Mouse (Mus musculus) small intestine, adult 10 weeks (tissue): ENCODE data around the gene Olfr1167. TPM values are rescaled to one million over a fixed set of nuclear protein-coding genes. Genes with fewer than 3 reads are reported as not detected.

Source experiments
- polyA plus RNA-seq: library from polyadenylated mRNA; stranded (reverse); fragments of 350-450 nt; fragmentation: Illumina TruSeq; extraction: RNeasy Lipid Tissue Mini Kit (QIAGEN cat#74804); gene quantifications from one replicate; pipeline ENCODE4 v1.2.3, GENCODE M21; 2014; ENCODE audit warnings: low replicate concordance

The Olfr1167 gene
- polyA plus RNA-seq, result not detected

GRCm38 (mm10) chr2:88155093-88155492 is at the start of gene Olfr1167:
Gene Olfr1167 (minus strand): TSS chr2:88155193.

GRCm38 (mm10) chr2:88181580-88181979 is 26.6 kb upstream of the Olfr1167 start, which contains the start of gene Olfr1168:
Gene Olfr1168 (plus strand): TSS chr2:88181880.

GRCm38 (mm10) chr2:88128172-88128571 is 26.8 kb downstream of the Olfr1167 start, which contains the start of gene Olfr1166:
Gene Olfr1166 (minus strand): TSS chr2:88128272.

Other genes with a start within 250 kb of the Olfr1167 start
- not detected for gene Olfr1155, start 210.1 kb downstream of the Olfr1167 start, polyA plus RNA-seq
- not detected for gene Olfr1156, start 202.1 kb downstream of the Olfr1167 start, polyA plus RNA-seq
- not detected for gene Olfr1157, start 186.9 kb downstream of the Olfr1167 start, polyA plus RNA-seq
- gene Olfr74, start 180.5 kb downstream of the Olfr1167 start, polyA plus RNA-seq, result not detected
- gene Olfr1158, start 165.1 kb downstream of the Olfr1167 start, polyA plus RNA-seq, result not detected
- gene Olfr1160, start 146.9 kb downstream of the Olfr1167 start, polyA plus RNA-seq, result not detected
- not detected for gene Olfr1161, start 132.4 kb downstream of the Olfr1167 start, polyA plus RNA-seq
- gene Olfr73, start 117.5 kb downstream of the Olfr1167 start, polyA plus RNA-seq, result not detected
- not detected for gene Olfr1162, start 104.1 kb downstream of the Olfr1167 start, polyA plus RNA-seq
- not detected for gene Olfr1163, start 83.4 kb downstream of the Olfr1167 start, polyA plus RNA-seq
- gene Olfr1164, start 61.2 kb downstream of the Olfr1167 start, polyA plus RNA-seq, result not detected
- gene Olfr1166, start 26.9 kb downstream of the Olfr1167 start, polyA plus RNA-seq, result not detected
- not detected for gene Olfr1168, start 26.7 kb upstream of the Olfr1167 start, polyA plus RNA-seq
- gene Olfr1170, start 73.1 kb upstream of the Olfr1167 start, polyA plus RNA-seq, result not detected
- not detected for gene Olfr1173, start 124.7 kb upstream of the Olfr1167 start, polyA plus RNA-seq
- not detected for gene Olfr1174-ps, start 159.9 kb upstream of the Olfr1167 start, polyA plus RNA-seq
- not detected for gene Olfr1175-ps, start 172.0 kb upstream of the Olfr1167 start, polyA plus RNA-seq
- gene Olfr1176, start 181.5 kb upstream of the Olfr1167 start, polyA plus RNA-seq, result not detected
- gene Olfr1177-ps, start 191.3 kb upstream of the Olfr1167 start, polyA plus RNA-seq, result not detected
- gene Olfr1178, start 231.9 kb upstream of the Olfr1167 start, polyA plus RNA-seq, result not detected